Mouse (Mus musculus) intestine, embryonic 16.5 days (tissue): ENCODE data around the gene Tbc1d12. TPM values are rescaled to one million over a fixed set of nuclear protein-coding genes. Genes with fewer than 3 reads are reported as not detected.

Source experiments
- ATAC-seq: fragments of 200-750 bp; cut with Nextera tagmentation; 2 replicates; pipeline ENCODE4 v1.8.0; 2017; ENCODE audit warnings: moderate TSS enrichment, moderate library complexity
- H3K27ac ChIP-seq: fragments of 300-500 bp; sonication (generic); 2 replicates; pipeline ENCODE4 v1.5.1; 2014; ENCODE audit warnings: mild to moderate bottlenecking, low read length
- H3K27me3 ChIP-seq: fragments of 300-500 bp; sonication (generic); replicated peaks from 2 replicates; pipeline ENCODE4 v1.6.1; 2014; ENCODE audit warnings: low read length, control low read depth, mixed read lengths; ENCODE audit not compliant: control insufficient read depth, insufficient read depth
- H3K36me3 ChIP-seq: fragments of 300-500 bp; sonication (generic); 2 replicates; pipeline ENCODE4 v1.6.1; 2014; ENCODE audit warnings: low read length, control low read depth; ENCODE audit not compliant: control insufficient read depth, insufficient read depth
- H3K4me1 ChIP-seq: fragments of 300-500 bp; sonication (generic); 2 replicates; pipeline ENCODE4 v1.6.1; 2014; ENCODE audit warnings: low read length, control low read depth, mixed read lengths; ENCODE audit not compliant: control insufficient read depth, insufficient read depth
- H3K4me2 ChIP-seq: fragments of 300-500 bp; sonication (generic); 2 replicates; pipeline ENCODE4 v1.6.1; 2014; ENCODE audit warnings: low read depth, low read length, control low read depth
- H3K4me3 ChIP-seq: fragments of 300-500 bp; sonication (generic); 2 replicates; pipeline ENCODE4 v1.5.1; 2014; ENCODE audit warnings: mild to moderate bottlenecking, low read length
- H3K9ac ChIP-seq: fragments of 300-500 bp; sonication (generic); 2 replicates; pipeline ENCODE4 v1.6.1; 2014; ENCODE audit warnings: low read depth, low read length
- H3K9me3 ChIP-seq: fragments of 300-500 bp; sonication (generic); 2 replicates; pipeline ENCODE4 v1.6.1; 2016; ENCODE audit warnings: low read length, control low read depth; ENCODE audit not compliant: control insufficient read depth
- WGBS: fragments of 180-500 bp; shearing (Covaris S2); extraction: QIAGEN DNeasy Blood & Tissue Kit; methylation state at CpG from one replicate; pipeline ENCODE4 v1.1.7; 2014; 5-methylcytosine and 5-hydroxymethylcytosine counted together
- polyA plus RNA-seq: library from polyadenylated mRNA; unstranded; fragments of >200 nt; fragmentation: Nextera tagmentation; extraction: Ambion mirVana; gene quantifications from 2 replicates; pipeline ENCODE4 v1.2.1, GENCODE M21; 2015

Gene Tbc1d12
- polyA plus RNA-seq, 1 experiment from 2014 or later = 1.0 TPM

DNA sequence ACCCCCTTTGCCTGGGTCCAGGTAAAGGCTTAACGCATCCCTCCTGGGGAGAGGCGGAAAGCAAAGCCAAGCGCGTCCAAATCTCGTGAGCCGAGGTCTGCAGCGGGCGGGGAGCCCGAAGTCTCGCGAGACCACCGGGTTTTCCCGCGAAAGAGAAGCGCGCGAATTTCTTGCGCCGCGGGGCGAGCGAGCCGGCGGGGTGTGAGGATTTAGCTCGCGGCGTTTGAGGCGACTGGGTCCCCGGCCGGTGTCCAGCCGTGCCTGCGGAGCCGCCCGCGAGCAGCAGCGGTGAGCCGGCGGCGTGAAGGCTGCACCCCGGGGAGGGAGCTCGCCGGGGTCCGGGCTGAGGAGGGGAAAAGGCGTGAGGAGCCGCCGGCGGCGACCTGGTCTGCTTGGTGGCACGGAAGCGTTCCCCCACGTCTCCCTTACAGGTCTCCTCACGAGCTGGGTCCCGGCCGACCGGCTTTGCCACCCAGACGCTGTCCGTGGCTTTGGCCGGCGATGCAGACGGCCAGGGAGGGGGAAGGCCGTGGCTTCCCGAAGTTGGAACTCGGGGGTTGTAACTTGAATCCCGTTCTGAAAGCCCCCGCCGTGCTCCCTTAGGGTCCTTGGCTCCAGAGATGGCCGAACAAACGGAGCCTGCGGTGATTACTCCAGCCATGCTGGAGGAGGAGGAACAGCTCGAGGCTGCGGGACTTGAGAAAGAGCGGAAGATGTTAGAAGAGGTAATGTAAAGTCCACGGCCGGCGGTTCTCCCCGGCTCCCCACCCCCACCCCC lies 94.6 kb downstream of the Tbc1d12 start, which contains the start of gene Hells:
Gene Hells (plus strand): TSS at position 128 of the 778 bp plus-strand sequence.
- Histone ChIP-seq H3K4me1 (peaks cover 7% of the 10 kb centered on the region; the same call in 1 of the 2 replicates), H3K9me3 (no peaks in the 10 kb centered on the region), H3K9ac (peak within 1 kb of the TSS; percentile 91), H3K36me3 (0 out of 2 replicates have a peak, but pooled peaks cover 2% of the 10 kb centered on the region), H3K27ac (peak within 1 kb of the TSS; percentile 74), H3K4me2 (peak within 1 kb of the TSS; percentile 88), H3K27me3 (no peaks in the 10 kb centered on the region), H3K4me3 (peak within 1 kb of the TSS; percentile 92)
- under 1% methylated on average over 76 of the region's 76 CpGs for WGBS
- peak; percentile 88 for ATAC-seq

DNA sequence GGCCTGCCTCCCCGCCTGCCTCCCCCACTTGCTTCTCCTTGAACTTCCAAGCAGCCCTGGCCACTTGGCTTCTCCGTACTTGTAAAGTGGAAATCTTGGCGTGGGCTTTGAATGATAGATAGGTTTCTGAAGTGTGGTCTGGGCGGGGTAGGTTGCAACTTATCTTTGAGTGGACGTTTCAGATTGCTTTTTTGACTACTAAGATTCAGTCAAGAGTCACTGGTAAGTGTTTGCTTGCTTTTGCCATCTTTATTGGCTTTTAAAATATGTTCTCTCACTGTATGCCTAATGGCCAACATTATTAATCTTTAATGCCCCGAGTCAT lies 95.1 kb downstream of the Tbc1d12 start:
- peak overlapping the region; percentile 91 for H3K9ac ChIP-seq
- H3K4me3 ChIP-seq = peak overlapping the region; percentile 92
- no peaks in the 10 kb centered on the region for H3K27me3 ChIP-seq
- H3K4me1 ChIP-seq = peaks cover 7% of the 10 kb centered on the region; the same call in 1 of the 2 replicates
- H3K27ac ChIP-seq = no peak overlapping the region
- H3K9me3 ChIP-seq = no peaks in the 10 kb centered on the region
- WGBS = 0% methylated on average over 6 of the region's 6 CpGs
- no peak for ATAC-seq
- H3K36me3 ChIP-seq = 0 out of 2 replicates have a peak, but pooled peaks cover 3% of the 10 kb centered on the region
- H3K4me2 ChIP-seq = peak overlapping the region; percentile 88

DNA sequence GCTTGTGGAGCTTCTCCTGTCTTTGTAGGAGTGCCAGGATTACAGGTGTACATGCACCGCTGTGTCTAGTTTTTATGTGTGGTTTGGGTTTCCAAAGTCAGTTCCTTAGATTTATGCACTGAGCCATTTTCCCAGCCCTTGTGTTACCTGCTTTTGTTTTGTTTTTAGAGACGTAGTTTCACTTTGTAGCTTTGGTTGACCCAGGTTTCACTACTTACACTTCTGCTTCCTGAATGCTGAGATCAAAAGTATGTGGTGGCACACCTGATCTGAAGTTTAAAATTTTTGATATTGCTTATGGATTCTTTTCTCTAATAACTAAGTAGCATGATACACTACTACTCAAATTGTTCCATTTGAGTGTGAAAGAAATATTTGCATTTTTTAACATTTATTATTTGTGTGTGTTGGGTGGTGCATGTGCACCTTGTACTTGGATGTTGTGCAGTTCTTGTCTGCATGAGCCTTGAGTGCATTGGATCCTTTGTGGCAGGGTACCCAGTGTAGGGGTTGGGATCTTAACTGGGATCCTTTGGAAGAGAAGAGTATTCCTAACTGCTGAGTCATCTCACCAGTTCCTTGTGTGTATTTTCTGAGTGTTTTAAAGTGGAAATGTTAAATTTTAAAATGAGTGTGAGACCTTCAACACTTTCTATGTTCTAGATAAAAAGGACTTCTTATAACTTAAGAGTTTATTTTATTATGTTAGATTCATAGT lies 108.4 kb downstream of the Tbc1d12 start:
- Histone ChIP-seq H3K4me3 (no peak overlapping the region), H3K27me3 (no peaks in the 10 kb centered on the region), H3K36me3 (peaks cover 6% of the 10 kb centered on the region), H3K27ac (no peak overlapping the region), H3K4me2 (no peak overlapping the region), H3K4me1 (no peaks in the 10 kb centered on the region), H3K9ac (no peak overlapping the region), H3K9me3 (no peaks in the 10 kb centered on the region)
- WGBS = 92% methylated on average over 2 of the region's 2 CpGs
- ATAC-seq = no peak

Other genes starting within 250 kb of the Tbc1d12 start
- 5.3 and 5.9 TPM in 2 replicates for gene Noc3l, start 17.3 kb upstream of the Tbc1d12 start, polyA plus RNA-seq
- gene Hells, start 94.3 kb downstream of the Tbc1d12 start, polyA plus RNA-seq = 29.6 and 37.8 TPM in 2 replicates
- 1.1 TPM in 2 replicates for gene Cyp2c55, start 170.4 kb downstream of the Tbc1d12 start, polyA plus RNA-seq
- gene Cyp2c65, start 224.4 kb downstream of the Tbc1d12 start, polyA plus RNA-seq = 13.6 and 14.8 TPM in 2 replicates